Mouse (Mus musculus) liver, embryonic 14.5 days (tissue): ENCODE data around the gene Rel. TPM values are rescaled to one million over a fixed set of nuclear protein-coding genes. Genes with fewer than 3 reads are reported as not detected.

ENCODE experiments used
- ATAC-seq: fragments of 200-750 bp; cut with Nextera tagmentation; 2 replicates; pipeline ENCODE4 v1.8.0; 2017; ENCODE audit warnings: moderate number of reproducible peaks, mild to moderate bottlenecking, moderate library complexity; ENCODE audit not compliant: insufficient read depth
- DNase-seq, 3 experiments: peaks; one replicate each; pipeline ENCODE4 v3.0.0-alpha.2; 2012 to 2013; ENCODE audit warnings: low read depth in 3 of 3, low spot score in 3 of 3
- H3K27ac ChIP-seq: fragments of 300-500 bp; sonication (generic); 2 replicates; pipeline ENCODE4 v1.5.1; 2014; ENCODE audit warnings: moderate library complexity, mild to moderate bottlenecking, control low read depth, inconsistent platforms
- H3K27me3 ChIP-seq: fragments of 300-500 bp; sonication (generic); 2 replicates; pipeline ENCODE4 v1.6.1; 2014; ENCODE audit warnings: mild to moderate bottlenecking, low read length, moderate library complexity; ENCODE audit not compliant: control insufficient read depth, insufficient read depth
- H3K36me3 ChIP-seq: fragments of 300-500 bp; sonication (generic); replicated peaks from 2 replicates; pipeline ENCODE4 v1.6.1; 2014; ENCODE audit warnings: low read depth; ENCODE audit not compliant: control insufficient read depth, insufficient read depth
- H3K4me1 ChIP-seq, 2 experiments: fragments of 200-500 bp in 1 of 2; fragments of 300-500 bp in 1 of 2; sonication (generic) in 1 of 2; replicated peaks; 2 replicates each; pipeline ENCODE4 v1.6.1; 2012 to 2014; ENCODE audit warnings: antibody characterized with exemption in 1 of 2, inconsistent platforms in 1 of 2, low read length in 1 of 2; ENCODE audit not compliant: control insufficient read depth in 2 of 2, insufficient read depth in 2 of 2
- H3K4me2 ChIP-seq: fragments of 300-500 bp; sonication (generic); 2 replicates; pipeline ENCODE4 v1.6.1; 2014; ENCODE audit warnings: low read depth, mild to moderate bottlenecking, control low read depth, moderate library complexity
- H3K4me3 ChIP-seq, 2 experiments: fragments of 200-500 bp in 1 of 2; fragments of 300-500 bp in 1 of 2; sonication (generic) in 1 of 2; 2 replicates each; pipeline ENCODE4 v1.5.1; 2012 to 2014; ENCODE audit warnings: low read depth in 2 of 2, low read length in 2 of 2, mild to moderate bottlenecking in 2 of 2, control low read depth in 1 of 2, inconsistent platforms in 1 of 2, moderate library complexity in 1 of 2; ENCODE audit not compliant: insufficient read depth in 1 of 2
- H3K9ac ChIP-seq: fragments of 300-500 bp; sonication (generic); replicated peaks from 2 replicates; pipeline ENCODE4 v1.6.1; 2014; ENCODE audit warnings: mild to moderate bottlenecking, control low read depth, moderate library complexity
- H3K9me3 ChIP-seq: fragments of 300-500 bp; sonication (generic); 2 replicates; pipeline ENCODE4 v1.6.1; 2016; ENCODE audit warnings: low read length, mixed read lengths; ENCODE audit not compliant: control insufficient read depth
- CTCF ChIP-seq: IDR thresholded peaks from 2 replicates; pipeline ENCODE4 v1.5.1; 2016; ENCODE audit warnings: antibody characterized with exemption, low read depth, control low read depth
- EP300 ChIP-seq: IDR thresholded peaks from 2 replicates; pipeline ENCODE4 v1.6.1; 2016; ENCODE audit warnings: antibody characterized with exemption, low read depth
- WGBS: fragments of 180-500 bp; shearing (Covaris S2); extraction: QIAGEN DNeasy Blood & Tissue Kit; methylation state at CpG from one replicate; pipeline ENCODE4 v1.1.7; 2014; ENCODE audit not compliant: insufficient replicate concordance; 5-methylcytosine and 5-hydroxymethylcytosine counted together
- polyA plus RNA-seq, 2 experiments: library from polyadenylated mRNA; depleted of rRNA in 1 of 2; stranded (reverse) in 1 of 2; unstranded in 1 of 2; fragments of >200 nt; fragmentation: Nextera tagmentation in 1 of 2; extraction: Ambion mirVana in 1 of 2; gene quantifications; 2 replicates each; pipeline versions ENCODE4 v1.2.1 to v1.2.3; 2012 to 2014

Gene Rel
- polyA plus RNA-seq, 2 experiments: 0.37 to 0.52 TPM

DNA sequence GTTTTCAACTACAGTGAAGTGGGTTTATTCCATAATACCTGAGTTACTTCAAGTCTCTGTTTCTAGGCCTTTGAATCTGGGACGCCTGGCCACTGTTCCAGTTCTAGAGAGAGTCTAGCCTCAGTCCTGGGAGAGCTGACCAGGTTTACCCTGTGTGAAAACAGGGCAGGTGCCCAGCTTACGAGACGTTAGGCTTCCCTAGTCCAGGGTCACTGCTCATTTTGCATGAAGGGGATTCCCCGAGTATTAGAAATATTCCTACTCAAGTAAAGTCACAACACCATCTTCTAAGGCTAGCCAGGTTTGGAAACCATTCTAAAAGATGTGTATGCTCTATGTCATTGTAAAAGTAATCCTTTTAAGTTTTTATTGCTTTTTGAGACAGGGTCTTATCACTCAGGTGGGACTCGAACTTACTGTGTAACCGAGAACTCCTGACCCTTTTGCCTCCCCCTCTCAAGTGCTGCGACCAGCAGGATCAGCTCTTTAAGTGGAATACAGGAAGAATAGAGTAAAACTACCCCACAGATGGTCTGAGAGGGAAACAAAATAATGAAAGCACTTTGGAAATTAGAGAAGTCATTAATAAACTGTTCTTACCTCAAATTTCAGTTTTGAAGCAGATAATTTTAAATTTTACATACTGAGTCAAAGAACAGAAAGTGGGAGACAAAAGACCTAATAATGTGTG is 66.0 kb downstream of the Rel start:
- H3K36me3 ChIP-seq: peaks cover 2% of the 10 kb centered on the region; the same call in 1 of the 2 replicates
- WGBS: 72% methylated on average over 7 of the region's 7 CpGs
- ATAC-seq: no peak

DNA sequence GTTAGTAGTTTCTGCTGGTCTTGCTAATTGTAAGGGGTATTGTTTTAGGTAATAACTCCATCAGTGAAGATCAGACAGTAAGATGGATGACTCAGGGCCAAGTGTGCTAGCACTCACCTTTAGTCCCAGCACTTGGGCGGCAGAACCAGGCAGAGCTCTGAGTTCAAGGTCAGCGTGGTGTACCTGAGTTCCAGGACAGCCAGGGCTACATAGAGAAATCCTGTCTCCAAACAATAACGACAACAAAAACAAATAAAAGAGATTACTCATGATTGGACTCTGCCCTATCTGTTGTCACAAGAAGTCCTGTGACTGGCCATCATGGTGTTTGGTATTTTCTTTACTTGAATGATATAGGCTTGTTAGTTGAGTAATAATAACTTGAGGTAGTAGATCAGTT is 68.9 kb downstream of the Rel start:
- Histone ChIP-seq H3K9me3 (no peaks in the 10 kb centered on the region), H3K27me3 (no peaks in the 10 kb centered on the region)
- no peak for ATAC-seq

More for the DNA sequence above, 66.0 kb downstream of the Rel start:
- H3K9ac ChIP-seq: no peak overlapping the region
- DNase-seq: no peak
- H3K27ac ChIP-seq: no peak overlapping the region
- H3K4me3 ChIP-seq: no peak overlapping the region
- no peak overlapping the region for H3K4me2 ChIP-seq
- H3K4me1 ChIP-seq: no peaks in the 10 kb centered on the region
- no peaks in the 10 kb centered on the region for H3K9me3 ChIP-seq
- TF ChIP-seq EP300 (no peak), CTCF (no peak)
- no peaks in the 10 kb centered on the region for H3K27me3 ChIP-seq

DNA sequence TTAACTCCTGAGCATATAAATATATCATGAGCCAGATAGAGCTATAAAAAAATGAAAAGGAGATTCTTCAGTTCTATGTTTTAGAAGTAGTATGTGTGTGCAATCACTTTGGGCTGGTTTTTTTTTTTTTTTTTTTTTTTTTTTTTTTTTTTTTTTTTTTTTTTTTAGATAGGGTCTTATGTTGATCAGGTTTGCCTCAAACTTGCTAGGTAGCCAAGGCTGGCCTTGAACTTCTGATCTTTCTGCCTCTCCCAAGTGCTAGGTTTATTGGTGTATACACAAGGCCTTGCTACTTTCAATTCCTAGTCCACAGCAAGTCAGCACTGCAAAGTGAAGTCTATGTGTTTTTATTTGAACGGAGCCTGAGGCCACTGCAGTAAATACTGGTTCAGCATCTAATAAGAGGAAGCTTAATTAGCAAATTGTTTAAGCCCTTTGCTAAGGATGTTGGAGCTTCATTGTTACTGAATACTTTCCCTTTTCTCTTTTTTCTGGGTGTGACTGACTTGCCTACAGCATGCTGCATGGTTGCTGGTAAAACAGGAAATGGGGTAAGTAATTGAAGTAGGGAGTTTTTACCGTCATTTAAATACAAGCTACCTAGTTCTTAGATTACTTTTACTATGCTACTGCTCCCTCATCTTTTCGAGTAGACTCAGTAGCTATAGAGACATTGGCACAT is 71.2 kb downstream of the Rel start:
- Histone ChIP-seq H3K27ac (no peak overlapping the region), H3K4me3 (no peak overlapping the region), H3K27me3 (no peaks in the 10 kb centered on the region), H3K4me2 (no peak overlapping the region), H3K36me3 (peaks cover 2% of the 10 kb centered on the region; the same call in 1 of the 2 replicates), H3K9ac (no peak overlapping the region), H3K9me3 (no peaks in the 10 kb centered on the region), H3K4me1 (no peaks in the 10 kb centered on the region)
- no peak for TF ChIP-seq CTCF
- no peak for TF ChIP-seq EP300
- DNase-seq: no peak
- 70% methylated on average over 3 of the region's 3 CpGs for WGBS
- ATAC-seq: no peak

More for the DNA sequence above, 68.9 kb downstream of the Rel start:
- Histone ChIP-seq H3K4me2 (no peak overlapping the region), H3K4me3 (no peak overlapping the region), H3K36me3 (peaks cover 2% of the 10 kb centered on the region; the same call in 1 of the 2 replicates), H3K9ac (no peak overlapping the region), H3K27ac (no peak overlapping the region), H3K4me1 (no peaks in the 10 kb centered on the region)
- 80% methylated on average over 3 of the region's 3 CpGs for WGBS
- TF ChIP-seq EP300 (no peak), CTCF (no peak)
- no peak for DNase-seq

DNA sequence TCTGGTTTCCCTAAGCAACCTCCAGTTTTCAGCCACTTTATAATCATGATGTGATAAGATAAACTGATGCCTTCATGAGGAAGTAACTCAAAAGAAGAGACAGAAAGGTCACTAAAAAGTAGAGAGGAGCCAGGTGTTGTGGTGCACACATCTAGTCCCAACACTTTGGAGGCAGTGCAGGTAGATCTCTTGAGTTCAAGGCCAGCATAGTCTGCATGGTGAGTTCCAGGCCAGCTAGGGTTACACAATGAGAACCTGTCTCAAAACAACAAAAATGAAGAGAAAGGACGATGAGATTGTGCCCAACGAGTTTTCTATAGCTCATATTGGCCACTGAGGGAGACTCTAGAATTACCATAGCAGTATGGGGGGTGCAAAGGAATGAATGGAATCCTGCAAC is 72.2 kb downstream of the Rel start:
- DNase-seq (no peak), ATAC-seq (no peak)
- H3K4me3 ChIP-seq: no peak overlapping the region
- 73% methylated on average over 2 of the region's 2 CpGs for WGBS
- no peak overlapping the region for H3K9ac ChIP-seq
- no peaks in the 10 kb centered on the region for H3K27me3 ChIP-seq
- H3K4me1 ChIP-seq: no peaks in the 10 kb centered on the region
- H3K36me3 ChIP-seq: peaks cover 2% of the 10 kb centered on the region; the same call in 1 of the 2 replicates
- no peaks in the 10 kb centered on the region for H3K9me3 ChIP-seq
- no peak overlapping the region for H3K4me2 ChIP-seq
- TF ChIP-seq CTCF (no peak), EP300 (no peak)
- H3K27ac ChIP-seq: no peak overlapping the region

DNA sequence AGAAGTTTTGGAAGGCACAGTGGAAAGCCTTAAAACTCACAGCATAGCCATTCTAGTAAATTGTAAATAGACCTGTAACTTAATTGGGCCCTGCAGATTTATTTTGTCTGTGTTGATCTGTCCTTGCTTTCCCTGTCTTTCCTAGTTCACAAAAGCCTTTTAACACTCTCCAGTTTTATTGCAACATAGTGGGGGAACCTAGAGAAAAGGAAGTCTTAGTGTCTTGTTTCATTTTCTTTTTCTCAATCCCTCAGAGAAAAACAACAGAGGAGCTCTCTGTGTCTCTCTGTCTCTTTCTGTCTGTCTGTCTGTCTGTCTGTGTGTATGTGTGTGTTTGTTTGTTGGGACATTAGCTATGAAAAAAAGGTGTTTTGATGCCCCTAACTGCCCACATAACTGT is 74.9 kb downstream of the Rel start:
- H3K9me3 ChIP-seq: no peaks in the 10 kb centered on the region
- 0 out of 4 replicates have a peak, but pooled peaks cover 0 to 1% of the 10 kb centered on the region in 2 experiments for H3K4me1 ChIP-seq
- ATAC-seq (no peak), DNase-seq (no peak)
- no peak overlapping the region for H3K4me2 ChIP-seq
- no peaks in the 10 kb centered on the region for H3K27me3 ChIP-seq
- no peak overlapping the region for H3K27ac ChIP-seq
- no peak overlapping the region for H3K4me3 ChIP-seq
- no peaks in the 10 kb centered on the region for H3K36me3 ChIP-seq
- TF ChIP-seq EP300 (no peak), CTCF (no peak)
- no peak overlapping the region for H3K9ac ChIP-seq
